Mouse (Mus musculus) midbrain, embryonic 11.5 days (tissue): Measurements from ENCODE around the gene Slc7a5. TPM values are rescaled to one million over a fixed set of nuclear protein-coding genes. Genes with fewer than 3 reads are reported as not detected.

Experiments used
- ATAC-seq: fragments of 200-750 bp; cut with Nextera tagmentation; 2 replicates; pipeline ENCODE4 v1.8.0; 2017; ENCODE audit warnings: moderate TSS enrichment, moderate library complexity; ENCODE audit not compliant: low FRiP score
- DNase-seq: peaks from one replicate; pipeline ENCODE4 v3.0.0; 2015; ENCODE audit warnings: low spot score; ENCODE audit errors: missing footprints
- H3K27ac ChIP-seq: fragments of 300-500 bp; sonication (generic); 2 replicates; pipeline ENCODE4 v1.5.1; 2014; ENCODE audit warnings: low read depth, low read length
- H3K27me3 ChIP-seq: fragments of 300-500 bp; sonication (generic); 2 replicates; pipeline ENCODE4 v1.6.1; 2014; ENCODE audit warnings: mild to moderate bottlenecking, low read length, moderate library complexity, mixed read lengths; ENCODE audit not compliant: control insufficient read depth, insufficient read depth
- H3K36me3 ChIP-seq: fragments of 300-500 bp; sonication (generic); 2 replicates; pipeline ENCODE4 v1.6.1; 2014; ENCODE audit warnings: mild to moderate bottlenecking, low read length, moderate library complexity, mixed read lengths; ENCODE audit not compliant: control insufficient read depth, insufficient read depth
- H3K4me1 ChIP-seq: fragments of 300-500 bp; sonication (generic); 2 replicates; pipeline ENCODE4 v1.6.1; 2014; ENCODE audit warnings: low read length; ENCODE audit not compliant: control insufficient read depth, insufficient read depth
- H3K4me2 ChIP-seq: fragments of 300-500 bp; sonication (generic); 2 replicates; pipeline ENCODE4 v1.6.1; 2014; ENCODE audit warnings: mild to moderate bottlenecking, moderate library complexity
- H3K4me3 ChIP-seq: fragments of 300-500 bp; sonication (generic); 2 replicates; pipeline ENCODE4 v1.5.1; 2014; ENCODE audit warnings: low read depth, low read length
- H3K9ac ChIP-seq: fragments of 300-500 bp; sonication (generic); 2 replicates; pipeline ENCODE4 v1.6.1; 2014; ENCODE audit warnings: low read length
- H3K9me3 ChIP-seq: fragments of 300-500 bp; sonication (generic); 2 replicates; pipeline ENCODE4 v1.6.1; 2016; ENCODE audit warnings: low read length; ENCODE audit not compliant: control insufficient read depth
- WGBS: fragments of 180-500 bp; shearing (Covaris S2); extraction: QIAGEN DNeasy Blood & Tissue Kit; methylation state at CpG from one replicate; pipeline ENCODE4 v1.1.7; 2014; 5-methylcytosine and 5-hydroxymethylcytosine counted together
- polyA plus RNA-seq: library from polyadenylated mRNA; unstranded; fragments of >200 nt; fragmentation: Nextera tagmentation; extraction: Ambion mirVana; gene quantifications from 2 replicates; pipeline ENCODE4 v1.2.1, GENCODE M21; 2014

Gene Slc7a5
- polyA plus RNA-seq, 1 experiment from 2014 or later: 36.5 TPM

DNA sequence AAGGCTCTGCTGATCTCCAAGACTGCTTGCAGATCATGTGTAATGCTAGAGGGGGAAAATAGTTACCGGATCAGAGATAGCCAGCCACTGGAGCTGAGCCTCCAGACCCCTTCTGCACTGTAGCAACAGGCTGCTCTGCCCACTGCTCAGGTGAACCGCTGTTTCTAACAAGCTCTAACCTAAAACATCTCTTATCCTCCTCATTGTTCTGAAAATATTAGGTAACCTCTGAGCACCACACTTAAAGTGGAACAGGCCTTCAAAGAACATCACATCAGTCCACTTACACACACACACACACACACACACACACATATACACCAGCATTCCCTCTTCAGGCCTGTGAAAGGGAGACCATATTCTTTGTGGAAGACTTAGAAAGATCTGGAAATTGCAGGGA, 75.4 kb downstream of the Slc7a5 start:
- peaks cover 7% of the 10 kb centered on the region for H3K4me1 ChIP-seq
- H3K9me3 ChIP-seq: no peaks in the 10 kb centered on the region
- ATAC-seq (0 out of 2 replicates have a peak, but pooled peaks have one; percentile 19), DNase-seq (peak; percentile 83)
- H3K4me2 ChIP-seq: no peak overlapping the region
- H3K36me3 ChIP-seq: no peaks in the 10 kb centered on the region
- H3K27me3 ChIP-seq: no peaks in the 10 kb centered on the region
- no peak overlapping the region for H3K27ac ChIP-seq
- no peak overlapping the region for H3K4me3 ChIP-seq
- no peak overlapping the region for H3K9ac ChIP-seq
- WGBS: 89% methylated on average over 2 of the region's 2 CpGs

Other genes with a start within 250 kb of the Slc7a5 start
- 10.2 and 10.4 TPM in 2 replicates for gene Jph3, start 178.1 kb downstream of the Slc7a5 start, polyA plus RNA-seq
- gene Klhdc4, start 78.1 kb downstream of the Slc7a5 start, polyA plus RNA-seq: 49.4 and 52.9 TPM in 2 replicates
- gene Car5a, start 37.2 kb upstream of the Slc7a5 start, polyA plus RNA-seq: 0.14 TPM in 1 of 2 replicates, not detected in the other
- gene Banp, start 42.1 kb upstream of the Slc7a5 start, polyA plus RNA-seq: 48.8 and 53.4 TPM in 2 replicates